Mouse (Mus musculus) kidney, postnatal 10 days (tissue): Measurements from ENCODE around the gene Gm47841.

Experiments
- DNase-seq: peaks from one replicate; pipeline ENCODE4 v3.0.0; 2021; ENCODE audit warnings: mixed read lengths

Gene Gm47841

GRCm38 (mm10) chr15:101074067-101074466 is 26.9 kb upstream of the Gm47841 start:
- no peak for DNase-seq

- no peak for DNase-seq
These were observed 25.5 kb upstream of the Gm47841 start for GRCm38 (mm10) chr15:101072736-101073135.

GRCm38 (mm10) chr15:101070762-101071161 is 23.6 kb upstream of the Gm47841 start:
- peak; percentile 75 for DNase-seq

GRCm38 (mm10) chr15:101069641-101070190 is 22.5 kb upstream of the Gm47841 start:
- DNase-seq, result peak; percentile 79

GRCm38 (mm10) chr15:101068671-101069070 is 21.5 kb upstream of the Gm47841 start:
- peak; percentile 60 for DNase-seq

GRCm38 (mm10) chr15:101068029-101068428 is 20.8 kb upstream of the Gm47841 start:
- DNase-seq, result peak; percentile 82

GRCm38 (mm10) chr15:101066920-101067696 is 19.9 kb upstream of the Gm47841 start:
- peak; percentile 63 for DNase-seq

- DNase-seq, result no peak
These were observed 19.2 kb upstream of the Gm47841 start for GRCm38 (mm10) chr15:101066364-101066847.

- peak; percentile 74 for DNase-seq
These were observed 17.9 kb upstream of the Gm47841 start for GRCm38 (mm10) chr15:101065069-101065468.

GRCm38 (mm10) chr15:101060280-101060852 is 13.2 kb upstream of the Gm47841 start:
- no peak for DNase-seq

- DNase-seq, result no peak
These were observed 12.5 kb upstream of the Gm47841 start for GRCm38 (mm10) chr15:101059570-101060279.

- DNase-seq, result peak; percentile 76
These were observed 9.0 kb upstream of the Gm47841 start for GRCm38 (mm10) chr15:101056225-101056624.

- DNase-seq, result no peak
These were observed 7.3 kb upstream of the Gm47841 start for GRCm38 (mm10) chr15:101054541-101054940.

- DNase-seq, result no peak
These were observed 6.7 kb upstream of the Gm47841 start for GRCm38 (mm10) chr15:101053832-101054459.

- no peak for DNase-seq
These were observed 5.6 kb upstream of the Gm47841 start for GRCm38 (mm10) chr15:101052560-101053501.

GRCm38 (mm10) chr15:101051869-101052268 is 4.7 kb upstream of the Gm47841 start:
- no peak for DNase-seq

- DNase-seq, result no peak
These were observed 1.2 kb upstream of the Gm47841 start for GRCm38 (mm10) chr15:101048338-101048896.

- DNase-seq, result peak; percentile 73
These were observed 537 bp downstream of the Gm47841 start for GRCm38 (mm10) chr15:101046527-101047193.

GRCm38 (mm10) chr15:101046039-101046526 is 1.1 kb downstream of the Gm47841 start:
- no peak for DNase-seq

- DNase-seq, result no peak
These were observed 2.7 kb downstream of the Gm47841 start for GRCm38 (mm10) chr15:101044531-101044930.
